Mouse (Mus musculus): ENCODE data around the gene Abca13. TPM values are rescaled to one million over a fixed set of nuclear protein-coding genes. Genes with fewer than 3 reads are reported as not detected.
"Not testable (repeated sequence)": the region's sequence is repeated elsewhere in the genome, so short reads cannot be mapped to it uniquely, and the experiment has no call there.

Abca13 gene
- 0.01 and 0.03 TPM in 2 replicates for polyA plus RNA-seq (2012; rRNA removed)

DNA sequence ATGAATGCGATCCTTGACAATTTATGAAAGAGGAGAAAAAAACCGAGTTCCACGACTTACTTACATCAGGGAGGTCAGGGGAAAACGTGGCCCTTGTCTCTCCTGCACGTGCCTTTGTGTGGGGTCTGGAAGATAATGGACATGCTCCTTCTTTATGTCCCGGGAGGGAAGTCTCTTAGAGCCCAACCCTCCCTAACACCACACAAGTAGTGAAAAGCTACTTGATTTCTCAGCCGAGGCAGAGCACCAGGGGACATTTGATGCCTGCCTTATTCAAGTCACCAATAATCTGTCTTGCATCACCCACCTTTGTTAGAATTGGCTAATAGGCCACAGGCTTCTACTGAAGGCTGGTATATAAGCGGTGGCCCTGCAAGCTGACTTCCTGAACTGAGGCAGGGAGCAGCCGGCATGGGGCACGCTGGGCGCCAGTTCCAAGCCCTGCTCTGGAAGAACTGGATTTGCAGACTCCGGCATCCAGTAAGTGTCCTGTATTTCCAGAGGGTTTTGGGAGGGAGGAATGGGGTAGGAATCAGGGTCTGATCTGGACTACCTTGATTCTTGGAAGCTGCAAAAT is at the start of gene Abca13:
Gene Abca13 (plus strand): TSS at position 388 of the 577 bp plus-strand sequence.
- DNase-seq (ENCODE audit: low read depth), result no peak
- no peak for TF ChIP-seq POLR2A (IDR thresholded peaks at IDR 0.05; ENCODE audit: borderline replicate concordance, extremely low read depth, insufficient read depth, insufficient read length, poor library complexity, severe bottlenecking)
- no peak for TF ChIP-seq CTCF (IDR thresholded peaks at IDR 0.05; ENCODE audit: borderline replicate concordance, extremely low read depth, insufficient read depth, insufficient read length)

DNA sequence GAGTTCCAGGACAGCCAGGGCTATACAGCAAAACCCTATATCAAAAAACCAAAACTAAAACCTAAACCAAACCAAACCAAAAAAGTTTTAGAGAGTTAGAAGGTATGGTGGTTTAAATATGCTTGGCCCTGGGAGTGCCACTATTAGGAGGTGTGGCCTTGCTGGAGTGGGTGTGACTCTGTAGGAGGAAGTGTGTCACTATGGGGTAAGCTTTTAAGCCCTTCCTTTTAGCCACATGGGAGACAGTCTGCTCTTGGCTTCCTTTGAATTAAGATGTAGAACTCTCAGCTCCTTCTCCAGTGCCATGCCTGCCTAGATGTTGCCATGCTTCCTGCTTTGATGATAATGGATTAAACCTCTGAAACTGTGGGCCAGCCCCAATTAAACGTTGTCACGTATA is 46.6 kb upstream of the Abca13 start:
- no peak for DNase-seq (ENCODE audit: low read depth)

DNA sequence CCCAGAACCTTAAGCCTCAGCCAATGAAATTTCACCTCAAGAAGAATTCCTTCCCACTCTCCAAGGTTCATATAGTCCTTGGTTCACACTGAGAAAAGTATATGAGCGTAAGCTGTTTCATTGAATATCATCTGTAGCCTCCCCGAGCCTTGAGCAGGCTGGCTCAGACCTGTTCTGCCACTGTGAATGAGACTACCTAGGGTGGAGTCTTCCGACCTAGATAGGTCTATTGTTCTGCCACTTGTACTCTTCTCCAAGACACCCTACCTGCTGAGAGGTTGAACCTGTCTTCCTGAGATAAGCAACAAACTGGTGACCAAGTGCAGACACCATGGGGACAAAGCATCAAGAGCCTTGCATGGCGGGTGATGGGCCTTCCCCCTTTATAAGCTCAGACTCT is 45.6 kb upstream of the Abca13 start:
- no peak for DNase-seq (ENCODE audit: low read depth)
- no peak for TF ChIP-seq POLR2A (IDR thresholded peaks at IDR 0.05; ENCODE audit: borderline replicate concordance, extremely low read depth, insufficient read depth, insufficient read length, poor library complexity, severe bottlenecking)
- no peak for TF ChIP-seq CTCF (IDR thresholded peaks at IDR 0.05; ENCODE audit: borderline replicate concordance, extremely low read depth, insufficient read depth, insufficient read length)

More for the DNA sequence above, 46.6 kb upstream of the Abca13 start:
- TF ChIP-seq CTCF (IDR thresholded peaks at IDR 0.05; ENCODE audit: borderline replicate concordance, extremely low read depth, insufficient read depth, insufficient read length) (no peak), POLR2A (IDR thresholded peaks at IDR 0.05; ENCODE audit: borderline replicate concordance, extremely low read depth, insufficient read depth, insufficient read length, poor library complexity, severe bottlenecking) (no peak)

DNA sequence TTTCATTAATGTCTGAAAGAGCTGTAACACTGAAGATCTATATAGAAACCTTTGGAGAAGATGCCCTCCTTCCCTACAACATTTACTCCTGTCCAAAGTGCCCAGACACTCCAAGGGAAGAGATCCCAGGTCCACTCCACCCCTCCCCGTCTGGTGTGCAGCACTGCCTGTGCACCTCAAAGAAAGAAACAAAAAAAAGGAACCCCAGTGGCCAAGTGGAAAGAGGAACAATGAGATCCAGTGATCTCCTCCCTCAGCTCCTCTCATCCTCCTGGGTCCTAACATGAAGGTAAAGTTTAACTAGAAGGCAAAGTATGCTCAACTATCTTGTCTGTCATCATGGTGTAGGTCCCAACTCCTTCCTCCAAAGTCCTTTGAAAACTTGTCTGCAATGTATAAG is 45.1 kb upstream of the Abca13 start:
- DNase-seq (ENCODE audit: low read depth), result no peak
- no peak for TF ChIP-seq POLR2A (IDR thresholded peaks at IDR 0.05; ENCODE audit: borderline replicate concordance, extremely low read depth, insufficient read depth, insufficient read length, poor library complexity, severe bottlenecking)
- no peak for TF ChIP-seq CTCF (IDR thresholded peaks at IDR 0.05; ENCODE audit: borderline replicate concordance, extremely low read depth, insufficient read depth, insufficient read length)

DNA sequence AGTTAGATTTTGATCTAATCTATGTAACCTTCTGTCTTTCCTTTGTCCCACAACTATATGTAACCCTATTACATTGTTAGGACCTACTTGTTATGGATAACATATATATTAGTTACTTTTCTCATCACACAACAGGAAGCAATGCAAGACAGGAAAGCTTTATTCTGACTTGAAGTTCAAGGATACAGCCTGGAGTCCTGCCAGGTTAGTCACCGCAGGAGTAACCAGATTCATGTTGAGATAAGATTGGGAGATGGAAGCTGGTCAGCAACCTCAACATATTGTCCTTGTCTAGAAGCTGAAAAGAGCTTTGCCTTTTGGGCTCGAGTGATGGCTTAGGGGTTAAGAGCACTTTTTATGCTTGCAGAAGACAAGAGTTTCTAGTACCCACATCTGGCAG is 43.5 kb upstream of the Abca13 start:
- no peak for DNase-seq (ENCODE audit: low read depth)
- no peak for TF ChIP-seq POLR2A (IDR thresholded peaks at IDR 0.05; ENCODE audit: borderline replicate concordance, extremely low read depth, insufficient read depth, insufficient read length, poor library complexity, severe bottlenecking)
- TF ChIP-seq CTCF (IDR thresholded peaks at IDR 0.05; ENCODE audit: borderline replicate concordance, extremely low read depth, insufficient read depth, insufficient read length), result no peak

DNA sequence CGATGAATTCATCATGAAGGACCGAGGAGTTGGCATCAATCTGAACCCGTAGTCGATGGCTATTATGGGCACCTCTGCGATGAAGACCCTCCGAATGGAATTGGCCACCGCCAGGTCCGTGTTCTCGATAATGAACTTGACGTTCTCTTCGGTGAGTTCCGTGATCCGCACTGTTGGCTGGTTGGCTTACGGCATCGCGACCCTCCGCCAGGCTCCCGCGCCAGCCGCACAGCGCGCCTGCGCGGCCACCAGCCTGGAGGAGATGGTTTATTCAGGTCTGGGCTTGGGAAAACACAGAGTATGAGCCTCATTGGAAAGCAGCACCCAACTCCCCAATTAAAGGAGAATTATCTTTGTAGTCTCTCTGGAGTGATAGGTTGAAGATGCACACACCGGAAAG is 41.3 kb upstream of the Abca13 start:
- DNase-seq (ENCODE audit: low read depth), result not testable (repeated sequence)

DNA sequence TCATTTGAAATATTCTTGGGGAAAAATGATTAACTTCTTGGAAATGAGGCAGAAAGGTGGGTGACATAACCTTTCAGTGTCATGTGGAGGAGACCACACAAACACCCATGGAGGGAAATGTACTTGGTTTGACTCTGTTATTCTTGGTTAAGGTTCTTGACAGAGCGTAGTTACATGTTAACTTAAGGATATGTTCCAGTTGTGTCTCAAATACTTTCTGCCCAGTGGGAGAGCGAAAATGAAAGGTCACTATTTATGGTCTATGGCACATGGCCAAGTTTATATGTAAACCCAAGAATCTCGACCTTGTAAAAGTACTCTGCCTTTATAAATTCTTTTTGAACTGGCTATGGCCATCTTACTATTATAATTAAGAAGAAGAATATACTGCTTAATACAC is 31.8 kb upstream of the Abca13 start:
- DNase-seq (ENCODE audit: low read depth), result no peak
- no peak for TF ChIP-seq POLR2A (IDR thresholded peaks at IDR 0.05; ENCODE audit: borderline replicate concordance, extremely low read depth, insufficient read depth, insufficient read length, poor library complexity, severe bottlenecking)
- no peak for TF ChIP-seq CTCF (IDR thresholded peaks at IDR 0.05; ENCODE audit: borderline replicate concordance, extremely low read depth, insufficient read depth, insufficient read length)

DNA sequence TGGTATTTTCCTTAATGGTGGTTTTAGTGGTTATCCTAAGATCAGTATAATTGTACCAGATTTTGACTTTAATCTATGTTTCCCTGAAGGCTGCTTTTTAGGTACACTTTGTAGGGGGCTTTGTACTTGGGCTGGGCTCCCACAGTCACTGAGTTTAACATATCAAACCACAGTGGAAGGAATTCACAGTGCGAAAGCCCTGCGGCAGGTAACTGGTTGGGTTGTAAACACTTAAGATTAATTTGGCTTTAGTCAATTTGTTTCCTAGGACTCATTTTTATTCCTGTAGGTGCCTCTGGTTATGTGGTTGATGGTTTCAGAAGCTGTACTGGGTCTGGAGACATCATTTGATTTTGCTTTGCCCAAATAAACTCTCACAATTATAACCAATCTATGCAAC is 24.4 kb upstream of the Abca13 start:
- DNase-seq (ENCODE audit: low read depth), result no peak
- no peak for TF ChIP-seq POLR2A (IDR thresholded peaks at IDR 0.05; ENCODE audit: borderline replicate concordance, extremely low read depth, insufficient read depth, insufficient read length, poor library complexity, severe bottlenecking)
- no peak for TF ChIP-seq CTCF (IDR thresholded peaks at IDR 0.05; ENCODE audit: borderline replicate concordance, extremely low read depth, insufficient read depth, insufficient read length)

DNA sequence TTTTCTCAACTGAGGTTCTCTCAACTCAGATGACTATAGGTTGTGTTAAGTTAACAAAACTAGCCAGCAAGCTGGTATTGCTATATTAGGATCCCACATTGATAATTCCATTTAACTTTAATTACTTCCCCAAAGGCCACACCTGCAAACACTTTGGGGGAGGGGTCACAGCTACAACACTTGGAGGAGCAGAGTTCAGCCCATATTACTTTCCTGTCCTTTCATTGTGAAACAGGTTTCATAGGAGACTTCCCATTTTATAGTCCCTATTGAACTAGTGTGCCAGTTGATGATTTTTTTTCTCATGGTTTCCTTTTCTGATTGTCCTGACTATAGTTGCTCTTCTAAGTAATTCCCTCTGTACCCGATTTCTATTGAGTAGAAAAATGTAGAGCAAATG is 10.3 kb upstream of the Abca13 start:
- TF ChIP-seq POLR2A (IDR thresholded peaks at IDR 0.05; ENCODE audit: borderline replicate concordance, extremely low read depth, insufficient read depth, insufficient read length, poor library complexity, severe bottlenecking) (no peak), CTCF (IDR thresholded peaks at IDR 0.05; ENCODE audit: borderline replicate concordance, extremely low read depth, insufficient read depth, insufficient read length) (no peak)
- DNase-seq (ENCODE audit: low read depth), result no peak

DNA sequence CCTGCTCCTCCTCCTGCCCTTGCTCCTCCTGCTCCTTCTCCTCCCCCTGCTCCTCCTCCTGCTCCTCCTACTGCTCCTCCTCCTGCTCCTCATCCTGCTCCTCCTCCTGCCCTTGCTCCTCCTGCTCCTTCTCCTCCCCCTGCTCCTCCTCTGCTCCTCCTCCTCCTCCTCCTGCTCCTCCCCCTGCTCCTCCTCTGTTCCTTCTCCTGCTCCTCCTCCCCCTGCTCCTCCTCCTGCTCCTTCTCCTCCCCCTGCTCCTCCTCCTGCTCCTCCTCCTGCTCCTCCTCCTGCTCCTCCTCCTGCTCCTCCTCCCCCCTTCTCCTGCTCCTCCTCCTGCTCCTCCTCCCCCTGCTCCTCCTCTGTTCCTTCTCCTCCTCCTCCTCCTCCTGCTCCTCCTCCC is 2.3 kb upstream of the Abca13 start:
- DNase-seq (ENCODE audit: low read depth), result not testable (repeated sequence)

DNA sequence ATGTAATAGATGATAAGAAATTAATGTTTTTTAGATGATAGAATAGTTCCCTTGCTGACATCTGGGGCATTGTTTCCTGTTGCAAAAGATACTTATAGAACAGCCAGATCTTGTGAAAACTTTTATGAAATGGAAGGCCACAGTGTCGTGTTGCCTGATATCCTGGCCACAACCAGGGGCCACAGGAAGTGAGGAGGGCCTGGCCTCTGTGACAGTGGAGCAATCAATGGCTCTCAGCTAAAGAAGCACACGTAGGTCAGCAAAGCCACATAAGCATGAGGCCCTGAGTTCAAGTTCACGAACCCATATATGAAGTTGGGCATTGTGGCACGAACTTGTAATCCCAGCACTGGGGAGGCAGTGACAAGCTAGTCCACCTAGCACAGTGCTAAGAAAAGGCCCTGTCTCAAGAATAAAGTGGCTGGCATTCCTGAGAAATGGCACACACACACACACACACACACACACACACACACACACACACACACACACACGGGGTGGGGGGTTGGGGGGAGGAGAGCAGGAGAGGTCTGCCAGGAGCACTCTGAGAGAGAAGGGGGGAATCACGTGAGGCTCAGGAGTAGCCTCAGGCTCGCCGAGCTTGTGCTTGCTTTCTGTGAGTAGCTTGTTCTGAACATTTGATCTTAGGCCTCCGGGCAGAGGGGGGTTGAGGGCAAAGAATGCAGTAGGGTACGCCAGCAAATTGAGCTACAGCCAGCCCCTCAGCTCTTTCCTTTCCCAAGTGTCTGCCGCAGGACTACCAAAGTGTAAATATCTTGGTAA is 779 bp upstream of the Abca13 start:
- no peak for TF ChIP-seq POLR2A (IDR thresholded peaks at IDR 0.05; ENCODE audit: borderline replicate concordance, extremely low read depth, insufficient read depth, insufficient read length, poor library complexity, severe bottlenecking)

DNA sequence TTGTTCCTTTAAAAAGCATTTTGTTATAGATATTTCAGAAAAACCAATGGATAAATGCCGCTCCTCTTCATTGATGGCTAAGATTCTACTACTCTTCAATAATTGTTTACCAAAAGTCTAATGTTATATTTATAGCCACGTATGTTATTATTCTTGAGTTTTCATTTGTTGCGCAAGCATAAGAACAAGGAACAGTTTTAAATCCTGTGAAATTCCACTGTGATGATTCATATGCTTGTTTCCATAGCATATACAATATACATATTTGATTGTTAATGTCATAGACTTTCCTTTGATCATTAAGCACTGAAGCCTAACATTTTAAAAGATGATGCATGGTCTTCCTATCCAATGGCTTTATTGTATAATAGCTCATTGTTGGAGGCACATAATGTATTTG is 3.1 kb downstream of the Abca13 start:
- no peak for DNase-seq (ENCODE audit: low read depth)
- TF ChIP-seq CTCF (IDR thresholded peaks at IDR 0.05; ENCODE audit: borderline replicate concordance, extremely low read depth, insufficient read depth, insufficient read length) (no peak), POLR2A (IDR thresholded peaks at IDR 0.05; ENCODE audit: borderline replicate concordance, extremely low read depth, insufficient read depth, insufficient read length, poor library complexity, severe bottlenecking) (no peak)

More for the DNA sequence above, 779 bp upstream of the Abca13 start:
- DNase-seq (ENCODE audit: low read depth), result peak; percentile 71

Measured in brain, embryonic 14.5 days (tissue).